Mouse (Mus musculus) heart, embryonic 14.5 days (tissue): Measurements from ENCODE around the gene Rap2a. TPM values are rescaled to one million over a fixed set of nuclear protein-coding genes. Genes with fewer than 3 reads are reported as not detected.

Experiments used
- ATAC-seq: fragments of 200-750 bp; cut with Nextera tagmentation; 2 replicates; pipeline ENCODE4 v1.8.0; 2017; ENCODE audit warnings: low read depth, moderate TSS enrichment; ENCODE audit not compliant: insufficient number of reproducible peaks, insufficient read depth, low FRiP score
- H3K27ac ChIP-seq, 2 experiments: fragments of 200-500 bp in 1 of 2; fragments of 300-500 bp in 1 of 2; sonication (generic) in 1 of 2; replicated peaks in 1 of 2; 2 replicates each; pipeline ENCODE4 v1.5.1; 2012 to 2014; ENCODE audit warnings: low read depth in 2 of 2, low read length in 2 of 2, control low read depth in 1 of 2, mild to moderate bottlenecking in 1 of 2, mixed read lengths in 1 of 2; ENCODE audit not compliant: control insufficient read depth in 1 of 2, insufficient read depth in 1 of 2
- H3K27me3 ChIP-seq: fragments of 300-500 bp; sonication (generic); 2 replicates; pipeline ENCODE4 v1.6.1; 2014; ENCODE audit warnings: mild to moderate bottlenecking, low read length, control low read depth; ENCODE audit not compliant: control insufficient read depth, insufficient read depth
- H3K36me3 ChIP-seq: fragments of 300-500 bp; sonication (generic); 2 replicates; pipeline ENCODE4 v1.6.1; 2014; ENCODE audit warnings: mild to moderate bottlenecking, control low read depth, low read length, mixed read lengths; ENCODE audit not compliant: control insufficient read depth, insufficient read depth
- H3K4me1 ChIP-seq, 2 experiments: fragments of 200-500 bp in 1 of 2; fragments of 300-500 bp in 1 of 2; sonication (generic) in 1 of 2; 2 replicates each; pipeline ENCODE4 v1.6.1; 2012 to 2014; ENCODE audit warnings: low read length in 2 of 2, control low read depth in 1 of 2, mixed read lengths in 1 of 2; ENCODE audit not compliant: control insufficient read depth in 2 of 2, insufficient read depth in 2 of 2
- H3K4me2 ChIP-seq: fragments of 300-500 bp; sonication (generic); 2 replicates; pipeline ENCODE4 v1.6.1; 2014; ENCODE audit warnings: mild to moderate bottlenecking, low read length
- H3K4me3 ChIP-seq, 2 experiments: fragments of 200-500 bp in 1 of 2; fragments of 300-500 bp in 1 of 2; sonication (generic) in 1 of 2; 2 replicates each; pipeline ENCODE4 v1.5.1; 2012 to 2014; ENCODE audit warnings: low read length in 2 of 2, mild to moderate bottlenecking in 2 of 2, control low read depth in 1 of 2, low read depth in 1 of 2, moderate library complexity in 1 of 2; ENCODE audit not compliant: control insufficient read depth in 1 of 2, insufficient read depth in 1 of 2
- H3K9ac ChIP-seq: fragments of 300-500 bp; sonication (generic); 2 replicates; pipeline ENCODE4 v1.6.1; 2014; ENCODE audit warnings: mild to moderate bottlenecking, low read length
- H3K9me3 ChIP-seq: fragments of 300-500 bp; sonication (generic); 2 replicates; pipeline ENCODE4 v1.6.1; 2016; ENCODE audit warnings: low read length, control low read depth; ENCODE audit not compliant: control insufficient read depth
- WGBS: fragments of 180-500 bp; shearing (Covaris S2); extraction: QIAGEN DNeasy Blood & Tissue Kit; methylation state at CpG from one replicate; pipeline ENCODE4 v1.1.7; 2014; 5-methylcytosine and 5-hydroxymethylcytosine counted together
- polyA plus RNA-seq: library from polyadenylated mRNA; unstranded; fragments of >200 nt; fragmentation: Nextera tagmentation; extraction: Ambion mirVana; gene quantifications from 2 replicates; pipeline ENCODE4 v1.2.1, GENCODE M21; 2014

Rap2a gene
- polyA plus RNA-seq, 1 experiment from 2014 or later = 14.9 TPM

- no peaks in the 10 kb centered on the region for H3K9me3 ChIP-seq
- peaks cover 13 to 18% of the 10 kb centered on the region in 2 experiments for H3K4me1 ChIP-seq
- 80% methylated on average over 16 of the region's 16 CpGs for WGBS
- H3K27ac ChIP-seq = no peak overlapping the region
- H3K27me3 ChIP-seq = no peaks in the 10 kb centered on the region
- H3K36me3 ChIP-seq = peaks cover 16% of the 10 kb centered on the region
- no peak for ATAC-seq
- H3K4me3 ChIP-seq = no peak overlapping the region
- H3K9ac ChIP-seq = no peak overlapping the region
- no peak overlapping the region for H3K4me2 ChIP-seq
Measured at GRCm38 (mm10) chr14:120508566-120509365, 30.5 kb downstream of the Rap2a start.

GRCm38 (mm10) chr14:120509366-120509640 is 31.1 kb downstream of the Rap2a start:
- no peak for ATAC-seq
- WGBS = 84% methylated on average over 5 of the region's 5 CpGs
- Histone ChIP-seq H3K9me3 (no peaks in the 10 kb centered on the region), H3K4me1 (peaks cover 13 to 18% of the 10 kb centered on the region in 2 experiments), H3K9ac (no peak overlapping the region), H3K27ac (no peak overlapping the region), H3K27me3 (no peaks in the 10 kb centered on the region), H3K36me3 (peaks cover 11% of the 10 kb centered on the region), H3K4me2 (no peak overlapping the region), H3K4me3 (no peak overlapping the region)

GRCm38 (mm10) chr14:120511821-120512220 is 33.6 kb downstream of the Rap2a start:
- no peak overlapping the region for H3K4me3 ChIP-seq
- WGBS = 71% methylated on average over 5 of the region's 5 CpGs
- peaks cover 11 to 18% of the 10 kb centered on the region in 2 experiments for H3K4me1 ChIP-seq
- H3K27ac ChIP-seq = no peak overlapping the region
- no peaks in the 10 kb centered on the region for H3K36me3 ChIP-seq
- H3K9ac ChIP-seq = no peak overlapping the region
- no peaks in the 10 kb centered on the region for H3K9me3 ChIP-seq
- ATAC-seq = no peak
- H3K27me3 ChIP-seq = no peaks in the 10 kb centered on the region
- no peak overlapping the region for H3K4me2 ChIP-seq

- Histone ChIP-seq H3K27ac (no peak overlapping the region), H3K4me1 (no peaks in the 10 kb centered on the region), H3K9ac (no peak overlapping the region), H3K9me3 (no peaks in the 10 kb centered on the region), H3K27me3 (no peaks in the 10 kb centered on the region), H3K4me2 (no peak overlapping the region), H3K4me3 (no peak overlapping the region), H3K36me3 (no peaks in the 10 kb centered on the region)
- ATAC-seq = no peak
- WGBS = 65% methylated on average over 4 of the region's 4 CpGs
Measured at GRCm38 (mm10) chr14:120514821-120515271, 36.6 kb downstream of the Rap2a start.

- ATAC-seq = no peak
- no peaks in the 10 kb centered on the region for H3K9me3 ChIP-seq
- H3K9ac ChIP-seq = no peak overlapping the region
- no peaks in the 10 kb centered on the region for H3K36me3 ChIP-seq
- H3K4me2 ChIP-seq = no peak overlapping the region
- 78% methylated on average over 1 of the region's 1 CpGs for WGBS
- no peaks in the 10 kb centered on the region for H3K27me3 ChIP-seq
- no peak overlapping the region for H3K4me3 ChIP-seq
- no peak overlapping the region for H3K27ac ChIP-seq
- H3K4me1 ChIP-seq = no peaks in the 10 kb centered on the region
Measured at GRCm38 (mm10) chr14:120515376-120515775, 37.1 kb downstream of the Rap2a start.

- no peak overlapping the region for H3K9ac ChIP-seq
- H3K27ac ChIP-seq = no peak overlapping the region
- ATAC-seq = no peak
- WGBS = 81% methylated on average over 5 of the region's 5 CpGs
- no peaks in the 10 kb centered on the region for H3K9me3 ChIP-seq
- no peaks in the 10 kb centered on the region for H3K36me3 ChIP-seq
- H3K4me1 ChIP-seq = peaks cover 0 to 2% of the 10 kb centered on the region in 2 experiments; a peak in 2 of 4 replicates
- no peak overlapping the region for H3K4me3 ChIP-seq
- H3K27me3 ChIP-seq = no peaks in the 10 kb centered on the region
- H3K4me2 ChIP-seq = no peak overlapping the region
Measured at GRCm38 (mm10) chr14:120518706-120519105, 40.5 kb downstream of the Rap2a start.

- H3K4me3 ChIP-seq = no peak overlapping the region
- no peak overlapping the region for H3K9ac ChIP-seq
- H3K4me1 ChIP-seq = peaks cover 0 to 2% of the 10 kb centered on the region in 2 experiments; a peak in 2 of 4 replicates
- H3K36me3 ChIP-seq = no peaks in the 10 kb centered on the region
- no peak overlapping the region for H3K4me2 ChIP-seq
- ATAC-seq = no peak
- WGBS = 84% methylated on average over 1 of the region's 1 CpGs
- H3K27me3 ChIP-seq = no peaks in the 10 kb centered on the region
- no peaks in the 10 kb centered on the region for H3K9me3 ChIP-seq
- no peak overlapping the region for H3K27ac ChIP-seq
Measured at GRCm38 (mm10) chr14:120519921-120520320, 41.7 kb downstream of the Rap2a start.

- Histone ChIP-seq H3K4me2 (no peak overlapping the region), H3K4me3 (no peak overlapping the region), H3K4me1 (peaks cover 0 to 2% of the 10 kb centered on the region in 2 experiments; a peak in 2 of 4 replicates), H3K9ac (no peak overlapping the region), H3K27ac (no peak overlapping the region), H3K27me3 (no peaks in the 10 kb centered on the region), H3K9me3 (no peaks in the 10 kb centered on the region), H3K36me3 (no peaks in the 10 kb centered on the region)
- WGBS = 62% methylated on average over 3 of the region's 3 CpGs
- no peak for ATAC-seq
Measured at GRCm38 (mm10) chr14:120520843-120521242, 42.6 kb downstream of the Rap2a start.
